Mouse (Mus musculus) left cerebral cortex, postnatal 36 days (tissue): Measurements from ENCODE around the gene Naa35. TPM values are rescaled to one million over a fixed set of nuclear protein-coding genes. Genes with fewer than 3 reads are reported as not detected.

Experiments used
- DNase-seq, 2 experiments: peaks; one replicate each; pipeline ENCODE4 v3.0.0; 2021 to 2022; ENCODE audit warnings: low spot score in 2 of 2, mixed read lengths in 1 of 2
- intact Hi-C: fragments of 180-260 bp; cut with DNase I; formaldehyde crosslinking; loops from one replicate; pipeline ENCODE4 v1.15.1; 2025
- total RNA-seq, 2 experiments: library from RNA; stranded (reverse); gene quantifications; 2 replicates each; pipeline ENCODE4 v1.2.3; 2021

Gene Naa35
- 10 to 100 TPM; 81.2 to 93.5 TPM for total RNA-seq

DNA sequence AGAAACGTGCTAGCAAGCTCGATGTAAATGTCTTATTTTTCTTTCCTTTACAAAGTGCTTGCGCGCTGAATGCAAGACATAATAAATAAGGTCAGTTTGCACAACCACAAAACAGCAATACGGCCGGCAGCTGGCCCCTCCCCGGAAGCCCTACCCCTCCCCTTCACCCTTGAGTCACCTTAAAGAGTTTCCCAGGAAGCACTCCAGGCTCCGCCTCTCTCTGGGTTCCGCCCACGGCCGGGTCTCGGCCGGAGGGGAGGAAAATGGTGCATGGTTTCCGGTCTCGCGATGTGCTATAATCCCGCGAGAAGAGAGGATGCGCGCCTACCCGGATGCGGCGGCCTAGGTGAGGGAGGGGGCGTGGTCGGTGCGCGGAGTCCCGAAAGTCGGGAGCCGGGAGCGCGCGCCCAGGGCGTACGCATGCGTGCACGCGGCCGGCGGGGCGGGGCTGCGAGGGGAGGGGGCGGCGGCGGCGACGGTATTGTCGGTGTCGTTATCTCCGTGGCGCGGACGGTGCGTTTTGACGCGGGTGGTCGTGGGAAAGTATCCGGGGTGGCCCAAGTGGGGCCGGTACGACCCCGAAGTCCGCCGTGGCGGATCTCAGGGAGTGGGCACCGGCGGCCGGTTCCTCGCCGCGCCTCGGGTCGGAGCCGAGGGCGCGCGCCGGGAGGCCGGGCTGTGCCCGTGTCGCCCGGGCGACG lies at the start of gene Naa35, which contains the start of gene Agtpbp1:
TSS of gene Naa35 (plus strand) at position 313 of the 701 bp plus-strand sequence.
TSS of gene Agtpbp1 (minus strand) at position 281 of the 701 bp plus-strand sequence.
- intact Hi-C loops, result loop anchor here (2.0 kb wide), 1 partner anchor 28 kb away; no protein-coding TSS in a partner anchor

DNA sequence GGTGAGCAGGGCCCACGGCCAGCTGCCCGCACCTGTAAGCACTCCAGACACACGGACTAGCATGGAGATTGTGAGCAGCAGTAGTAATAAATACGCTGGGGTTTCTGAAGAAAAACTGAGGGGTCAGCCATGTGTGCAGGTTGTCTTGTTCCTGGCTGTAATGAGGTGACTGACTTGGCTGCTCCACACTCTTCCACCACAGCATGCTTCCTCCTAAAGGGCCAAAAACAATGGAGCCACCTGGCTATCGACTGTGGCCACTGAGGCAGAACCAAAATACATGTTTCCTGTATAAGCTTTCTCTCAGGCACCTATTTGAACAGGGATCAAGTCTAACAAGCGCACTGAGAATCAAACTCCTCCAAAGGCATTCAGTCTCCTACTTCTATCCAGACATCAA lies 49.3 kb upstream of the Naa35 start:
- intact Hi-C loops, result no loop called here
- DNase-seq, result no peak

More for the DNA sequence above, at the start of gene Naa35, which contains the start of gene Agtpbp1:
- peak; percentile 99 for DNase-seq

DNA sequence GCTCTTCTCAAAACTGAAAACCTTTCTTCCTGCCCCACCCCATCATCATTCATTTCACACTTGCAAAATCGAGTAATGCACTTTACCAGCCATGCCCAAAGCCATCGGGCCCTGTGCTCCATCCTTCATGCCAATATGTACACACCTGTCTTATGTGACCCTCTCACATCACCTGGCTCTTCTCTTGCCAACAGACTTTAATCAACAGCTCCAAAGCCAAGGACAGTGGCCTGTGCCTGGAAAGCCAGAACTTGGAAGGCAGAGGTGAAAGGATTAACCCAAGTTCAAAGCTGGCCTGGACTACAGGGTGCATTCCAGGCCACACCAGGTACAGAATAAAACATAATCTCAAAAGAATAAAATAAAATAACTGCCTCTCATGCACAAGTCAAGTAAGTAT lies 48.4 kb upstream of the Naa35 start:
- intact Hi-C loops, result no loop called here
- DNase-seq, result no peak

DNA sequence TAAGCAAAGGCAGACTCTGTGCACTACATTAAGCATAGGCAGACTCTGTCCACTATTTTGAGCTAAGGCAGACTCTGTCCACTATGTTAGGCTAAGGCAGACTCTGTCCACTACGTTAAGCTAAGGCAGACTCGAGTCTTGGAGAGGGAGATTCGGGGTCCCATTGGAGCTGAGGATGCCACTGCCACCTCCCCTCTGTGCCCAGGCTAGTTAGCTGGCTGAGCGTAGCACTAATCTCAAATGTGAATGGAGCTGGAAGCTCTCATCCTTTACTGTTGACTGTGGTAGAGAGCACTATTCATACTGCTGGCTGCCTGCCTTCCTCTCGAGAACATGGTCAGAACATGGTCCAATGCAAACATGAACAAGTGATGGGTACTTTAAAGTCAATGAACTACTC lies 46.4 kb upstream of the Naa35 start:
- intact Hi-C loops, result no loop called here
- DNase-seq, result no peak

DNA sequence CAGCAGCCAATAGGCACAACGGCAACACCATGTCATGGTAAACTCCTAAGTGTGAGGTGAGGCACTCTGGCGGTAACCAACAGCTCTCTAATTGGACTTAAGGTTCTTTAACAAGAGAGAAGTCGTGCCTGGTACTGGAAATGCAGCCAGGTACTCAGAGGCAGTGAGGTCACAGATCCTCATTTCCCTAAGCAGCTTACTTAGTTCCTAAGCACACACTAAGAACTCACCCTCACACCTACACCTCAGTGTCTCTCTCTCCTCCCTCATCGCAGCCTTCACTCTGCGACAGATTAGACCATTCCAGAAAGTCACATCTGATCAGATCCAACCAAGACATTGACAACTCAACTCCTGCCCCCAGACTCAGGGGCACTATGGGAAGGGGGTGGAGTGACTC lies 45.0 kb upstream of the Naa35 start:
- intact Hi-C loops, result no loop called here
- no peak for DNase-seq

DNA sequence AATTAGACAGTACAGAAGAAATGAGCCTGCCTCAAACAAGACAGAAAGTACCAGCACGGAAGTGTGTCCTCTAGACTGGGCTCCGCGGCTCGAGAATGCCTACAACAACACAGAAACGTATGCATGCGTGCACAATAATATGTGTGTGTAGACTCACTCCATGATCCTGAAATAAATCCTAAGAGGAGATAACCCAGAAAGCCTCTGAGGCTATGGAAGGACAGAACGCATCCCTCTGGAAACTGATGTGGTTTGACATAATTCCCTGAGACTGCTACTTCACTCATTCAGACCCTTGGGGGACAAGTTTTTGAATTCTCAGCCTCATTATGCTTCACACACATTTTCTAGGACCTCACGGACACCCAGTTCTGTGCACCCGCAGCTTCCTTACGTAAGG lies 42.6 kb upstream of the Naa35 start:
- intact Hi-C loops, result no loop called here
- DNase-seq, result no peak

DNA sequence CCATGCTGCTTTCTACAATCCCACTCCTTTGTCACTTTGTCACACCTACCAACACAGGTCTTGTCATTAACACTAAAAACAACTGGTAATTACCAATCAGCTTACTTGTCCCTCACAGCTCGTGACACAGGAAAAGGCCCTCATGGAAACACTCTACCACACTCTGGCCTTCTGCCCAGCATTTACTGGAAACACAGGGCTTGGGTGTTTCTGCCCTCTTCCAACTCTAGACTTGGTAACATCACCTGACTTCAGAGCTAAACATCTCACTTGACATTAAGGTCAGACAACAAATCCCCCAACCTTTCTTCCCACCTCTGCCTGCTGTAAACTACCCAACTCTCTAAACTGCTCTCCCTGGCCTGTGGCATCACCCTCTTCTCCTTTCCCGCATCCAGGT lies 38.0 kb upstream of the Naa35 start:
- intact Hi-C loops, result no loop called here
- no peak for DNase-seq

DNA sequence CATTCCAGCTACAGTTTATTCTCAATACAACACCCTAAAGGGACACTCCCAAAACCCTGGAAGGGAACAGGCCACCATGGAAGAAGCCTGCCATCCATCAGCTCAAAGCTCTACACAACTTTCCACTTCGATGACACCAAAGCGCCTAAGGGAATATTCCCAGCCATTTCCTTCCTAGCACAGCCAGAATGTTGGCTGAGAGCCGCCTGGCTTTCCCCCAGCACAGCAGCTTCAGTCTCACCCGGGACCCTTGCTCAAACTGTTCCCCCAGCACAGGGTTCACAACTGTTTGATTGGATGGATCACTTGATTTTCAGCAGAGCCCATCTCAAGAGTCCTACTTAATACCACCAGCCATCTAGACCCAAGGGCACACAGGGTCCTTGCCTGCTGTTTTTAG lies 37.3 kb upstream of the Naa35 start:
- intact Hi-C loops, result no loop called here
- DNase-seq, result no peak

DNA sequence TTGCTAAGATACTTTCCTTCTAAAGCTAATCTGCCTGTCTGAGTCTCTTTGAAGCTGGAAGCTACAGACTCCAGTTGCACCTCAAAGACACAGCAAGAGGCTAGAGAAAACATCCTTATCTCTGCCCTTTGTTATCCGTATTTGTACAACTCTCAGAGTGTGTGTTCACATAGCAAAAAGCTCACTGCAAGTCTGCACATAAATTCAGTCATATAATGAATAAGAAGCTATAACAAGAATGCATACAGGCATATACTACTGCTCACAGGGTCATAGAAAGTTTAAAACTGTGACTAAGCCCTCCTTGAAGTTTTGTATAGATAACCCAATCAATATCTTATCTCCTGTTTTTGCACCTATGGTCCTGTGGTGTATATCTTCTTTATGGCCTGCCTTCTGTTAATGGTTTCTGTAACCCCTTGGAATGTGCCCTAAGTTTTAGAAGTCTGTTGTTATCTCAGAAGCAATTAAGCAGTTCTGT lies 35.7 kb upstream of the Naa35 start:
- intact Hi-C loops, result no loop called here
- no peak for DNase-seq

DNA sequence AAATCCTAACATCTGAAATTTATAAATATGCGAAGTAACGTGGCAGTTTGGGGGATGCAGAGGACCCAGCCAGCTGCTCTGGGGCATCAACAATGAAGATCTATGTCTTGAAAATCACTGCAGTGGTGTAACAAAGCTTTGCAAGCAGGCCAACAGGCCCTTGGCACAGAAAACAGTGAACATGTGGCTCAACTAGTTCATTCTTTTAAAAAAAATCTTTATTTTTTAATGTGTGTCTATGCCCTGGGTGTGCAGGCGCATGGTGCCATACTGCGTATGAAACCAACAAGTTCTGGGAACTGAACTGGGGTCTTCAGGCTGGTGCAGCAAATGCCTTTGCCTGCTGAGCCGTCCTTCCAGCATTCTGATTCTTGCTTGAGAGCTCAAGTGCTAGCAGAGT lies 32.8 kb upstream of the Naa35 start:
- intact Hi-C loops, result no loop called here
- DNase-seq, result no peak

DNA sequence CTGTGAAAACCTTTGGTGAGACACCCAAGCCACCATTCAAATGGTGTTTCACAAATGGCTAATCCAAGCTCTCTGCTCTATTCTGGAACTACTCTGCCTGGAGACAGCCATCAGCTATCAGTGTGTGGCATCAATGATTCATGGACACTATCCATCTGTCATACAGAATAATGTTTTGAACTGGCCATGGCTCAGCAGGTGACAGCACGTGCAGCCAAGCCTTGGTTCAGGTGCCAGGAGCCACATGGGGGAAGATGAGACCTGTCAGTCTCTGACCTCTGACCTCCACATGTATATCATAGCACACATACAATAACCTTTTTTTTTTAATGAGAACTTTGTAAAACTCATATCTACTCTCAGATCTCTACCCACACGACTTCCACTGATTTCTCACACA lies 32.3 kb upstream of the Naa35 start:
- DNase-seq, result no peak
- intact Hi-C loops, result no loop called here

DNA sequence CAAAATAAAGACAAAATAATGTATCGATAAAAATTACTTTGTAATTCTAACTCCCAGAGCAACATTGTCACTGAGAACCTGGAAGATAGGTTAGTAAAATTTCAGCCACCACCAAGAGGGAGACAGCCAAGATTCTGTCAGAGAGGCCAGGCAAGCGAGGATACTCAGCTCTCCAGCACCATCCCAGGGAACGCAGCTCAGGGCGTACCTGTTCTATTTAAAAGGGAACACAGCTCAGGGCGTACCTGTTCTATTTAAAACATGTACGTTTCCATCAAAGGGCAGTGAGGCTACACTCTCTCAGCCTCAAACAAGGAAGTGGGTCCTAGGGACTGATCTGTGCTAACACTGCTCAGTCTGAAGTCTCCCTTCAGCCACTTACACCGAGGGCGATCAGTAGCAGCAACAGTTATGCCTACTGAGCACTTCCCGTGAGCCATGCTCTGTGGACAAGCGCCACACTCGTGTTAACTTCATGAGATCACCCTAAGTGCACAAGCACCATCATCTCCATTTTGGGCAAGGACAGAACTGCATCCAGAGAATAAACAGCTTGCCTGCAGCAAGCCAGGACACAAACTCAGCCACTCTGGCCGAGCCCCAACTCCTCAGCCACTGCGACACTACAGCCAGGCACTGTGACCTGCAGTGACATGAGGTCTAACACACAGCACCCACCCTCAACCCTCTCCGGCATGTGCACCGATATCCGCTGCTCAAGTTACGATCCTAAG lies 30.1 kb upstream of the Naa35 start:
- intact Hi-C loops, result no loop called here
- no peak for DNase-seq

DNA sequence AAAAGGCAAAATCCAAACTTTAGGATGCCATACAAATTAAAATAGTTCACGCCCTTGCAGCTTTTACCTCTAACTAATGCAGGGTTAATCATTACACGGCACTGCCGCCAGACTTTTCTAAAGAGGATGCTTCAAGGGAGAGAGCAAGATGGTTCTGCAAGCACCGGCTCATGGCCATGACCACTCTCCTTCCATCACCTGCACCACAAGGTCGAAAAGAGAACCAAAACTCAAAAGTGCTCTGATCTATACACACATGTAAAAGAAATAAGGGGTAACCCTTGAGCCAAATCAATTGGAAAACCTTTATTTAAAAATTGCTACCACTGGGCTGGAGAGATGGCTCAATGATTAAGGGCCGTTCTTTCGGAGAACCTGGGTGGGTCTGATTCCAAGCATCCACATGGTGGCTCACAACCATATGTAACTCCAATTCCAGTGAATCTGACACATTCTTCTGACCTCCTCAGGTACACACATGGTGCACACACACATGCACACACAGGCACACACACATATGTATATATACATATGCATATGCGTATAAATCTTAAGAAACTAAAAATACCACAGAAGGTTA lies 29.4 kb upstream of the Naa35 start:
- intact Hi-C loops, result loop anchor here (2.0 kb wide), 1 partner anchor 29 kb away; the partner anchor contains the start of genes Agtpbp1 and Naa35
- DNase-seq, result no peak

DNA sequence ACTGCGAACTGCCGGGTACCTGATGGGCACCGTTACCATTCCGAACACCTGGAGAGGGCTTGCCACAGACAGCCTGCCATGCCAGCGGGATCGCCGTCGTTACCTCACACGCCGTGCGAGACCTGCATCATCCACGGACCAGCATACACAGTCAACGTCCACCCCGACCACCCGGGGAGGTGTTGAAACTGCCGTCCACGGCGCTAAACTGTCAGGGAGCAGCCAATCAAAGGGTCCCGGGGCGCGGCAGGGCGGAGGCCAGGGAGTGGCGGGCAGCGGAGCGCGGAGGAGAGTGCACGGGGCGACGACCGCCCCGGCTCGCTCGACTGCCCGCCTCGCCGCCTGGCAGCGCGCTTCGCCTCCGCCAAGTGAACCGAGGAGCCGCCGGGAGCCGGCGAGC lies 28.4 kb upstream of the Naa35 start:
- DNase-seq, result peak; percentile 50 to 51
- intact Hi-C loops, result loop anchor here (2.0 kb wide), 1 partner anchor 28 kb away; the partner anchor contains the start of genes Agtpbp1 and Naa35

DNA sequence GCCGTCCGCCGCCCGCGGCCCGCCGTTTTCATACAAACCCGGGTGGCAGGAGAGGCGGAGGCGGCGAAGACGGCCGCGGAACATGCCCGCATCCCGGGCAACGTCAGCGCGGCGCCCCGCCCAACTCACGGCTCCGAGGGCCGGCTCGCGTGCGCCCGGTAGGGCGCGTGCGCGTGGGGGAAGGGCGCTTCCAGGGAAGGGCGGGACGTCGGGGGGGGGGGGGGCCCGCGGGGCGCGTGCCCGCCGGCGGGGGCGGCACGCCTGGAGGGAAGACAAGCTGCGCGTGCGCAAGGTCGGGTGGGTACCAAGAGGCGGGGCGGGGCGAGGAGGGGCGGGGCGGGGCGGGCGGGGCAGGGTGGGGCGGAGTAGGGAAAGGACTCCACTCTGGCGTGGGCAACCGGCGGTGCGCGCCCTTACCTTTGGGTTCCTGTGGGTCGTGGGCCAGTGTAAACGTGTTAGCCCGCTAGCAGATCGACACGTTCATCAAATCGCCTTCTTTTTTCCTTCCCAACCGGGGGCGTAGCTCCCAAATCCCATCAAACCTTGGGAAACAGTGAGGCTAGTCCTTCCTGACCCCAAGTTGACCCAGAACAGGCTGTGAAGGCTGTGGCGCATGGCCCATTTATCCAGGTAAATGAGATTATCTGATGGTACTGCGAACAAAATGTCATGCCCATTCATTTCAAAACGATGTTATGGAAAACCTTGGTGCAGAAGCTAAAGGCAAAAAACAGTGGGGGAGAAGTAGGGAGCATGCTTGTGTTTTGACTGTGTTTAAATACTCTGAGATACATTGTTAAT lies 27.7 kb upstream of the Naa35 start:
- intact Hi-C loops, result loop anchor here (2.0 kb wide), 1 partner anchor 27 kb away; the partner anchor contains the start of genes Agtpbp1 and Naa35
- DNase-seq, result peak; percentile 86 to 92

DNA sequence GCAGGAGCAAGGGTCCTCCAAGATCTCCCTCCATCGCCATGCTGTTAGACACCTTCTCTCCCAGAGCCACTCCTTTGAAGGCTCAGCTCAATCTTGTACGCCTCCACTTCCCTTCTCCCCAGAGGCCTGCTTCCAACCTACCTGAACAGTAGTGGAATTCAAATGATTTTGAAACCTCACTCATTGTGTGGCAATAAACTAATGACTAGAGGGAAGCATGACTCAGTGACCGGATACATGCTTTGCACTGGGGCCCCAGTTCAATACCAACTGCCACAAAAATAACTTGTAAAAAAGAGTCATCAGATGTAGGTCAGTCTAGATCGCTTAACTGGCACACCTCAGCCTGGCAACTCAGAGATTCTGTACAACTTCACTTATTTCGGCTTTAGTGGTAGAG lies 26.3 kb upstream of the Naa35 start:
- no peak for DNase-seq
- intact Hi-C loops, result no loop called here

DNA sequence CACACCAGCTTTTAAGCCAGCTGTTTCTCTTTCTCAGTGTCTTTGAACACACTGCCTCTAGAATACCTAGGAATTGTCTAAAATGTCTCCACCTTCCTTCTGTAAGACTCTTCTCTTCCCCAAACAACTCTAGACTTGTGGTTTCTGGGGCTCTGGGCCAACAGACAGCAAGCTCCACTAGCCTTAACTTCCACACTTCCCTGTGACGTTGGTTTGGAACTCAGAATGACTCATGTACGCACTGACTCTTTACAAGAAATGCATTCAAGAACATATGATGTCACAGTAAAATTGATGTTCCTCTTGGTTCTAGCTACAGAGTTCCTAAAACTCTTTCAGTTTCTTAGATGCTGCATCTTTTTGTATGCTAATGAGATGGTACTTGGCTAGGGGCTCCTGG lies 22.6 kb upstream of the Naa35 start:
- DNase-seq, result no peak
- intact Hi-C loops, result no loop called here

DNA sequence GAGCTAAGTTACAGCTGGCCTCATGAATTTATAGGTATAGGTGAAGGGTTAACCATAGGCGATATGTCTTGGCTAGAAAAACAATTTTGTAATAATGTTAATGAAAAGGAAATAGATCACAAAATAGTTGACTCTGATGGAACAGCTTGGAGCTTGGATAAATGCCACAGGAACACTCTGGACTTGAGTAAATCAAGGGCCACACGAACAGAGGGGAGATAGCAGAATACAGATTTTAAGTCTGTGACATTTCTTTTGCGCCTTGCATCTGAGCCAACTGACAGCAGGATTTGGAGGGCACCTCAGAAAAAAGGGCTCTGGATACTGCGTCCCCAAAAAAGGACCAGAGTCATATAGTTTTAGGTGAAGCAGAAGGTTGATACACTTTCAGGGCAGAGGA lies 20.6 kb upstream of the Naa35 start:
- intact Hi-C loops, result no loop called here
- no peak for DNase-seq

DNA sequence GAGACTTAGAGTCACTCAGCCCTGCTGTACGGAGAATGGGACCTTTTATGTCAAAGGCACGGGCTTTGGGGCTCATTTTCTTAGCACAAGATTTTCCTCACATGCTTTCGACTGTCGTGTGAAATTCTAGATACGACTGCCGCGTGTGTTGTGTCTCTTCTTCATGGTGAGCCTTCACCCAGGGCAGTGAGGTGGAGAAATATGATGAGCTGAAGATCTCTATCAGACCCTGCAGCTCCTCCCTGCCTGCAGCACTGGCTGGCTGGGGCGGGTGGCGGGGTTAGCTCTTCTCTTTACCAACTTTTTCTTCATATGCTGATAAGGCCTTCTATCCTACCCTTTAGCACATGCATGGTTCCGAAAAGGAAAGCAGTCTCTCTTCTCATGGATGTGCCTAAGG lies 20.1 kb upstream of the Naa35 start:
- intact Hi-C loops, result no loop called here
- DNase-seq, result no peak
